Mouse (Mus musculus) CH12.LX (cell line): ENCODE data around the gene Otud7b. TPM values are rescaled to one million over a fixed set of nuclear protein-coding genes. Genes with fewer than 3 reads are reported as not detected.
A peak's percentile ranks its signal among the peaks of the same experiment; 100 is the strongest.

ENCODE experiments used
- DNase-seq: peaks from one replicate; pipeline ENCODE4 v3.0.0-alpha.2; 2013; ENCODE audit errors: extremely low read depth
- H3K27ac ChIP-seq: 2 replicates; pipeline ENCODE4 v1.5.1; 2012; ENCODE audit warnings: low read depth, mild to moderate bottlenecking, control low read depth, moderate library complexity; ENCODE audit not compliant: insufficient read depth
- H3K27me3 ChIP-seq: replicated peaks from 2 replicates; pipeline ENCODE3; 2012; ENCODE audit warnings: inconsistent platforms
- H3K36me3 ChIP-seq, 2 experiments: replicated peaks in 1 of 2; 2 replicates each; pipeline versions ENCODE3 to v1.6.1; 2012; ENCODE audit warnings: inconsistent platforms in 1 of 2, low read length in 1 of 2, mild to moderate bottlenecking in 1 of 2, mixed read lengths in 1 of 2, moderate library complexity in 1 of 2; ENCODE audit not compliant: control insufficient read depth in 1 of 2, insufficient read depth in 1 of 2
- H3K4me1 ChIP-seq, 2 experiments: 2 replicates each; pipeline ENCODE4 v1.6.1; 2012; ENCODE audit warnings: inconsistent platforms in 1 of 2, moderate library complexity in 1 of 2; ENCODE audit not compliant: insufficient read depth in 2 of 2, control insufficient read depth in 1 of 2
- H3K4me2 ChIP-seq: 2 replicates; pipeline ENCODE4 v1.6.1; 2012; ENCODE audit warnings: low read depth, mild to moderate bottlenecking, control low read depth; ENCODE audit not compliant: poor library complexity, insufficient read depth, severe bottlenecking
- H3K4me3 ChIP-seq, 3 experiments: fragments of 150-350 bp in 1 of 3; sonication (generic) in 1 of 3; replicated peaks in 1 of 3; 2 replicates each; pipeline versions ENCODE3 to v1.5.1; 2011 to 2012; ENCODE audit warnings: low read depth in 2 of 3, low read length in 2 of 3, mild to moderate bottlenecking in 2 of 3, moderate library complexity in 2 of 3, control low read depth in 1 of 3, improper control_type of control experiment in 1 of 3, inconsistent platforms in 1 of 3, mixed read lengths in 1 of 3; ENCODE audit not compliant: poor library complexity in 1 of 3
- H3K79me2 ChIP-seq: replicated peaks from 2 replicates; pipeline ENCODE4 v1.6.1; 2012; ENCODE audit warnings: mild to moderate bottlenecking, moderate library complexity; ENCODE audit not compliant: control insufficient read depth, poor library complexity, insufficient read depth, severe bottlenecking; ENCODE audit errors: extremely low read depth
- H3K9ac ChIP-seq: 2 replicates; pipeline ENCODE4 v1.6.1; 2012; ENCODE audit warnings: low read depth, mild to moderate bottlenecking, control low read depth, moderate library complexity; ENCODE audit not compliant: insufficient read depth
- H3K9me3 ChIP-seq: replicated peaks from 2 replicates; pipeline ENCODE3; 2012; ENCODE audit warnings: low read length, inconsistent platforms, mixed read lengths
- BHLHE40 ChIP-seq: IDR thresholded peaks from 2 replicates; pipeline ENCODE4 v1.6.1; 2011; ENCODE audit warnings: mild to moderate bottlenecking, low read depth, low read length, improper control_type of control experiment
- CHD2 ChIP-seq: IDR thresholded peaks from 2 replicates; pipeline ENCODE4 v1.6.1; 2011; ENCODE audit warnings: low read length, improper control_type of control experiment
- CTCF ChIP-seq, 2 experiments: IDR thresholded peaks in 1 of 2; conservative IDR thresholded peaks in 1 of 2; 2 replicates each; pipeline ENCODE4 v1.5.1; 2011 to 2012; ENCODE audit warnings: low read depth in 2 of 2, low read length in 2 of 2, improper control_type of control experiment in 1 of 2, inconsistent platforms in 1 of 2, mild to moderate bottlenecking in 1 of 2, moderate library complexity in 1 of 2
- E2F4 ChIP-seq: IDR thresholded peaks from 2 replicates; pipeline ENCODE4 v1.6.1; 2011; ENCODE audit warnings: low read depth, low read length, improper control_type of control experiment; ENCODE audit not compliant: insufficient replicate concordance
- ELF1 ChIP-seq: IDR thresholded peaks from 2 replicates; pipeline ENCODE4 v1.6.1; 2014; ENCODE audit warnings: low read depth, mild to moderate bottlenecking, inconsistent platforms, low read length, improper control_type of control experiment
- EP300 ChIP-seq: IDR thresholded peaks from 2 replicates; pipeline ENCODE4 v1.6.1; 2011; ENCODE audit warnings: low read length, improper control_type of control experiment
- ETS1 ChIP-seq: conservative IDR thresholded peaks from 2 replicates; pipeline ENCODE4 v1.6.1; 2012; ENCODE audit warnings: low read depth, mild to moderate bottlenecking, inconsistent platforms, low read length, improper control_type of control experiment, moderate library complexity
- GABPA ChIP-seq: IDR thresholded peaks from 2 replicates; pipeline ENCODE4 v1.6.1; 2012; ENCODE audit warnings: low read depth, low read length, improper control_type of control experiment, inconsistent platforms; ENCODE audit not compliant: insufficient replicate concordance
- IRF4 ChIP-seq: IDR thresholded peaks from 2 replicates; pipeline ENCODE4 v1.6.1; 2014; ENCODE audit warnings: low read depth, mild to moderate bottlenecking, inconsistent platforms, low read length, improper control_type of control experiment
- JUN ChIP-seq: IDR thresholded peaks from 2 replicates; pipeline ENCODE4 v1.6.1; 2011; ENCODE audit warnings: low read depth, mild to moderate bottlenecking, low read length, improper control_type of control experiment, moderate library complexity; ENCODE audit not compliant: insufficient read depth
- JUND ChIP-seq: conservative IDR thresholded peaks from 2 replicates; pipeline ENCODE4 v1.6.1; 2011; ENCODE audit warnings: low read depth, low read length, improper control_type of control experiment
- MAX ChIP-seq: IDR thresholded peaks from 2 replicates; pipeline ENCODE4 v1.6.1; 2011; ENCODE audit warnings: low read length, improper control_type of control experiment
- MAZ ChIP-seq: IDR thresholded peaks from 2 replicates; pipeline ENCODE4 v1.6.1; 2012; ENCODE audit warnings: low read depth, mild to moderate bottlenecking, inconsistent platforms, low read length, improper control_type of control experiment, moderate library complexity
- MEF2A ChIP-seq: IDR thresholded peaks from 2 replicates; pipeline ENCODE4 v1.6.1; 2014; ENCODE audit warnings: low read depth, mild to moderate bottlenecking, inconsistent platforms, low read length, improper control_type of control experiment, borderline replicate concordance
- MXI1 ChIP-seq: IDR thresholded peaks from 2 replicates; pipeline ENCODE4 v1.6.1; 2011; ENCODE audit warnings: mild to moderate bottlenecking, low read depth, low read length, improper control_type of control experiment
- MYC ChIP-seq: IDR thresholded peaks from 2 replicates; pipeline ENCODE4 v1.6.1; 2011; ENCODE audit warnings: low read depth, mild to moderate bottlenecking, improper control_type of control experiment, low read length
- NELFE ChIP-seq: IDR thresholded peaks from 2 replicates; pipeline ENCODE4 v1.6.1; 2011; ENCODE audit warnings: low read depth, low read length, improper control_type of control experiment
- NRF1 ChIP-seq: IDR thresholded peaks from 2 replicates; pipeline ENCODE4 v1.6.1; 2014; ENCODE audit warnings: low read depth, mild to moderate bottlenecking, inconsistent platforms, low read length, improper control_type of control experiment, moderate library complexity
- PAX5 ChIP-seq: IDR thresholded peaks from 2 replicates; pipeline ENCODE4 v1.6.1; 2012; ENCODE audit warnings: low read length, inconsistent platforms, mixed read lengths
- POLR2AphosphoS2 ChIP-seq: IDR thresholded peaks from 2 replicates; pipeline ENCODE4 v1.6.1; 2011; ENCODE audit warnings: low read depth, low read length, improper control_type of control experiment
- RAD21 ChIP-seq: IDR thresholded peaks from 2 replicates; pipeline ENCODE4 v1.6.1; 2011; ENCODE audit warnings: low read depth, mild to moderate bottlenecking, low read length, improper control_type of control experiment, moderate library complexity
- SMC3 ChIP-seq: IDR thresholded peaks from 2 replicates; pipeline ENCODE4 v1.6.1; 2011; ENCODE audit warnings: low read depth, low read length, improper control_type of control experiment
- UBTF ChIP-seq: IDR thresholded peaks from 2 replicates; pipeline ENCODE4 v1.6.1; 2012; ENCODE audit warnings: low read depth, mild to moderate bottlenecking, inconsistent platforms, low read length, improper control_type of control experiment, moderate library complexity
- USF1 ChIP-seq: IDR thresholded peaks from 2 replicates; pipeline ENCODE4 v1.6.1; 2014; ENCODE audit warnings: low read depth, mild to moderate bottlenecking, inconsistent platforms, low read length, improper control_type of control experiment
- USF2 ChIP-seq: conservative IDR thresholded peaks from 2 replicates; pipeline ENCODE4 v1.6.1; 2011; ENCODE audit warnings: low read depth, low read length, improper control_type of control experiment
- ZC3H11A ChIP-seq: IDR thresholded peaks from 2 replicates; pipeline ENCODE4 v1.6.1; 2012; ENCODE audit warnings: low read depth, mild to moderate bottlenecking, inconsistent platforms, low read length, improper control_type of control experiment
- ZKSCAN1 ChIP-seq: IDR thresholded peaks from 2 replicates; pipeline ENCODE4 v1.6.1; 2012; ENCODE audit warnings: low read depth, inconsistent platforms, low read length, improper control_type of control experiment, borderline replicate concordance
- ZMIZ1 ChIP-seq: IDR thresholded peaks from 2 replicates; pipeline ENCODE4 v1.6.1; 2012; ENCODE audit warnings: low read depth, mild to moderate bottlenecking, inconsistent platforms, low read length, improper control_type of control experiment
- ZNF384 ChIP-seq: IDR thresholded peaks from 2 replicates; pipeline ENCODE4 v1.6.1; 2012; ENCODE audit warnings: low read depth, low read length, improper control_type of control experiment, inconsistent platforms
- dilution Hi-C: fragments of 300-500 bp; cut with MboI; formaldehyde crosslinking; loops from 2 replicates; pipeline ENCODE4 v1.14.3; 2020; ENCODE audit warnings: low sequenced_read_pairs; ENCODE audit not compliant: extremely low pct_unique_long_range_greater_than_20kb, extremely low pct_ligation_motif_present
- in situ Hi-C: fragments of 300-500 bp; cut with MboI; formaldehyde crosslinking; loops from 3 replicates; pipeline ENCODE4 v1.14.3; 2019; ENCODE audit warnings: low sequenced_read_pairs, low pct_ligation_motif_present, low pct_unique_long_range_greater_than_20kb, mixed read lengths
- polyA plus RNA-seq: library from polyadenylated mRNA; unstranded; fragments of >175 nt; gene quantifications from 2 replicates; pipeline ENCODE4 v1.2.1, GENCODE M21; 2012; ENCODE audit warnings: low read depth; ENCODE audit not compliant: insufficient read length
- total RNA-seq, 2 experiments: library from RNA; depleted of rRNA; stranded (reverse); fragments of 300-350 nt in 1 of 2; fragments of >200 nt in 1 of 2; gene quantifications; 2 replicates each; pipeline ENCODE4 v1.2.3; 2012 to 2014

Otud7b gene
- total and polyA plus RNA-seq, 3 experiments = 12.3 to 17.7 (median 14.9) TPM

GRCm38 (mm10) chr3:96196437-96197128, 92.3 kb downstream of the Otud7b start:
- Histone ChIP-seq H3K27me3 (no peaks in the 10 kb centered on the region), H3K9ac (peak overlapping the region; percentile 70; the same call in 1 of the 2 replicates), H3K9me3 (peaks cover 8% of the 10 kb centered on the region), H3K36me3 (peaks cover 6 to 44% of the 10 kb centered on the region in 2 experiments), H3K4me2 (peak overlapping the region; percentile 34), H3K4me1 (peaks cover 7 to 21% of the 10 kb centered on the region in 2 experiments), H3K27ac (no peak overlapping the region; the same call in 1 of the 2 replicates), H3K79me2 (no peaks in the 10 kb centered on the region), H3K4me3 (peak overlapping the region; percentile 51 to 66 (median 65))
- DNase-seq = no peak
- TF ChIP-seq JUN = no peak
- TF ChIP-seq POLR2AphosphoS2 = no peak
- TF ChIP-seq JUND = no peak
- no peak for TF ChIP-seq ETS1
- no peak for TF ChIP-seq ZKSCAN1
- dilution Hi-C loops = no loop called here
- in situ Hi-C loops = no loop called here

GRCm38 (mm10) chr3:96197129-96197749, 92.9 kb downstream of the Otud7b start:
- H3K27ac ChIP-seq = peak overlapping the region; percentile 34
- DNase-seq = peak; percentile 90
- dilution Hi-C loops = no loop called here
- in situ Hi-C loops = no loop called here
- H3K9ac ChIP-seq = peak overlapping the region; percentile 70
- H3K4me2 ChIP-seq = peak overlapping the region; percentile 34
- H3K79me2 ChIP-seq = no peaks in the 10 kb centered on the region
- peaks cover 7 to 21% of the 10 kb centered on the region in 2 experiments for H3K4me1 ChIP-seq
- peak overlapping the region; percentile 51 to 66 (median 65) for H3K4me3 ChIP-seq
- peaks cover 8% of the 10 kb centered on the region for H3K9me3 ChIP-seq
- peaks cover 6 to 39% of the 10 kb centered on the region in 2 experiments for H3K36me3 ChIP-seq
- no peaks in the 10 kb centered on the region for H3K27me3 ChIP-seq
- TF ChIP-seq PAX5 (no peak), JUN (no peak), MXI1 (peak; percentile 54; the same call in 1 of the 2 replicates), POLR2AphosphoS2 (no peak), ZKSCAN1 (no peak), USF2 (no peak), SMC3 (no peak), E2F4 (no peak), GABPA (peak; percentile 8; the same call in 1 of the 2 replicates), JUND (no peak), MEF2A (no peak), BHLHE40 (no peak), UBTF (no peak), MAX (peak; percentile 54), IRF4 (no peak), CHD2 (peak; percentile 71; the same call in 1 of the 2 replicates), MYC (no peak), ELF1 (peak; percentile 68), ETS1 (no peak), ZNF384 (no peak), EP300 (no peak), NRF1 (no peak; the same call in 1 of the 2 replicates), NELFE (peak; percentile 63; the same call in 1 of the 2 replicates), USF1 (no peak), MAZ (no peak), ZMIZ1 (no peak), RAD21 (no peak), CTCF (conservative IDR thresholded peaks at IDR 0.05 in 1 of 2, IDR thresholded peaks at IDR 0.05 in 1 of 2; ENCODE audit: low read depth in 2 of 2, low read length in 2 of 2) (no peak), ZC3H11A (no peak)
